Mouse (Mus musculus) left cerebral cortex, adult 18-20 months (tissue): ENCODE data around the gene Polg. TPM values are rescaled to one million over a fixed set of nuclear protein-coding genes. Genes with fewer than 3 reads are reported as not detected.
A peak's percentile ranks its signal among the peaks of the same experiment; 100 is the strongest.

Source experiments
- DNase-seq, 2 experiments: peaks; one replicate each; pipeline ENCODE4 v3.0.0; 2021 to 2022; ENCODE audit warnings: low spot score in 2 of 2, mixed read lengths in 1 of 2
- total RNA-seq, 2 experiments: library from RNA; stranded (reverse); gene quantifications; 2 replicates each; pipeline ENCODE4 v1.2.3; 2021

Polg gene
- total RNA-seq, 2 experiments from 2014 or later = 92.3 to 115 TPM

GRCm38 (mm10) chr7:79467951-79468350, 1.8 kb upstream of the Polg start:
- DNase-seq = no peak

- peak in 1 of 2 experiments; percentile 26 for DNase-seq
Observed at GRCm38 (mm10) chr7:79465461-79466044, 609 bp downstream of the Polg start.

GRCm38 (mm10) chr7:79464776-79465420, 1.3 kb downstream of the Polg start:
- no peak for DNase-seq

GRCm38 (mm10) chr7:79463376-79464077, 2.6 kb downstream of the Polg start:
- no peak for DNase-seq

GRCm38 (mm10) chr7:79461721-79462120, 4.4 kb downstream of the Polg start:
- no peak for DNase-seq

GRCm38 (mm10) chr7:79447486-79447885, 18.7 kb downstream of the Polg start:
- DNase-seq = no peak

GRCm38 (mm10) chr7:79447048-79447447, 19.1 kb downstream of the Polg start:
- DNase-seq = no peak

GRCm38 (mm10) chr7:79440035-79440434, 26.1 kb downstream of the Polg start:
- no peak for DNase-seq

GRCm38 (mm10) chr7:79428243-79428642, 37.9 kb downstream of the Polg start:
- no peak for DNase-seq

- DNase-seq = no peak
Observed at GRCm38 (mm10) chr7:79425804-79426203, 40.4 kb downstream of the Polg start.

GRCm38 (mm10) chr7:79422876-79423275, 43.3 kb downstream of the Polg start:
- DNase-seq = no peak

- DNase-seq = no peak
Observed at GRCm38 (mm10) chr7:79419950-79420349, 46.2 kb downstream of the Polg start.

- no peak for DNase-seq
Observed at GRCm38 (mm10) chr7:79414449-79415375, 51.5 kb downstream of the Polg start.

GRCm38 (mm10) chr7:79400296-79400695, 65.9 kb downstream of the Polg start:
- no peak for DNase-seq

GRCm38 (mm10) chr7:79398971-79399370, 67.2 kb downstream of the Polg start:
- DNase-seq = no peak

- no peak for DNase-seq
Observed at GRCm38 (mm10) chr7:79398426-79398825, 67.7 kb downstream of the Polg start.

- DNase-seq = no peak
Observed at GRCm38 (mm10) chr7:79397446-79397963, 68.7 kb downstream of the Polg start.
